Mouse (Mus musculus): ENCODE measurements at regions not wholly inside any gene's neighbourhood (a gene's known extent, or its start where the extent isn't known, plus 50 kb on each side); places are given as distances from the start of the nearest gene placed in this dataset.

DNA sequence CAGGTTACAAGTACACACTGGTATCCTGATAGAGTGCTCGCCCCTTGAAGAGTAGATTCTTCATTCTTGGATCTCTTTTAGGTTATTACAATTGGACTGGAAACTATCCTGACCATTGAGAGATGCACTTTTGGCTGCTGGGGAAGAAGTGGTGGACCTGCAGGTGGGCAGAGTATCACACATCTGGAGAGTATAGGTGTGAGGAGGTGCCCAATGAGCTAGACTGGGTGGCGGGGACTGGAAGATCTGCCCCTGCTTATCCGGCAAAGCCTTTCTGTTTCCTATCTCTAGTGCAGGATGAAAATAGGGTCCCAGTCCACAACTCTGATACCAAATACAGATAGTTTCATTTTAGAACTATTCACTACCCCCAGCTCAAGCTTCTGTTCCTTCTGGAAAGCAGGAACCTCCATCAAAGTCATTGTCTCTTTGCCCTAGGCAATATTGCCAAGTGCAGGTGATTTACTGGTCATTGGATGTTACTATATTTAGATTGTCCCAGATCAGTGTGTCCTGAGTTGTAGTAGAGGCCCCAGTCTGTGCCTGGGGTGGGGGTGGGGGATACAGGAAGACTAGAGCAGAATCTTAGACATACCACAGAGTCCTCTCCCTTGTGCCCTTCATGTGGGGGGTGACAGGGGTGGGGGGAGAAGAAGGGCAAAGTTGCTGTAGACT lies 62.5 kb upstream of the Ube2e1 start:
- no peak for DNase-seq (ENCODE audit: low spot score in 2 of 2)

DNA sequence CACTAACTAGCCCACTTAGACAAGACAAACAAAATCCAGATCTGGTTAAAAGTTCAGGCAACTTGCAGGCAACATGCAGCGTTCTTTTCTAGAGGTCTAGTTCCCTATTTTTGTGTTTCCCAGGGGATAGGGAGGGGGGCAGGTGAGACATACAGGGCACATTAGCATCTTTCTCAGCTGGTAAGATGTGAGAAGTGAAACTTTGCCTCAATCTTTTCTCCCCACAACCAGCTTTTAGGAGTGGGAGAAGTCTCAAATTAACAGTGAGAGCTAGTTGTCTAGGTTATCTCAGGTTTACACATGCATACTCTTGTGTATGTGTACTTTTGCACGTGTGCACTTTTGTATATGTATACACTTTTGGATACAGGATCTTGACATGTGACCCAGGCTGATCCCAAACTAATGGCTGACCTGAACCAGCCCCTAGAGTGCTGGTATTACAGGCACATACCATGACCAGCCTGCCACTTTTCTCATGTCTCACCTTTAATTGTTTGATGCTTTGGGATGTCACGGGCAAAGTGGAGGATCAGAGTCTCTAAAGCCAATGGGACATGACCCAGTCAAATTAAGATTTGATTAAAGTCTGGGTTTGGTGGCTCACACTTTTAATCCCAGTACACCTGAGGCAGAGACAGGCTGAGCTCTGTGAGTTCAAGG lies 60.3 kb upstream of the Ube2e1 start:
- no peak for DNase-seq (ENCODE audit: low spot score in 2 of 2)

DNA sequence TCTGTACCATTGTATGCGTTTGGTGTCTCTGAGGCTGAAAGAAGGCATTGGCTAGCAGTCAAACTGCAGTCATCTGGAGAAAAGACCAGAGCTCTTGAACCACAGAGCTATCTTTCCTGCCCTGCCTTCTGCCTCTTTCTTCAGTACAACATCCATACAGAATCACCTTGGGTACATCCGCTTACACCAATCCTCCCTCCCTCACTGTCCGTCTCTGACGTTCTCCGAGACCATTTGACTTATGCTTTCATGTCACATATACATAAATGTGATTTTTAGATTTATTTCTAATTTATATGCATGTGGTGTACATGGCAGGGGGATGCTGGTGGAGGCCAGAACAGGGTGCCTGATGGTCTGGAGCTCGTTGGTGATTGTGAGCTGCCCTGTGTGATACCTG lies 57.7 kb upstream of the Ube2e1 start:
- no peak for DNase-seq (ENCODE audit: low spot score in 2 of 2)

DNA sequence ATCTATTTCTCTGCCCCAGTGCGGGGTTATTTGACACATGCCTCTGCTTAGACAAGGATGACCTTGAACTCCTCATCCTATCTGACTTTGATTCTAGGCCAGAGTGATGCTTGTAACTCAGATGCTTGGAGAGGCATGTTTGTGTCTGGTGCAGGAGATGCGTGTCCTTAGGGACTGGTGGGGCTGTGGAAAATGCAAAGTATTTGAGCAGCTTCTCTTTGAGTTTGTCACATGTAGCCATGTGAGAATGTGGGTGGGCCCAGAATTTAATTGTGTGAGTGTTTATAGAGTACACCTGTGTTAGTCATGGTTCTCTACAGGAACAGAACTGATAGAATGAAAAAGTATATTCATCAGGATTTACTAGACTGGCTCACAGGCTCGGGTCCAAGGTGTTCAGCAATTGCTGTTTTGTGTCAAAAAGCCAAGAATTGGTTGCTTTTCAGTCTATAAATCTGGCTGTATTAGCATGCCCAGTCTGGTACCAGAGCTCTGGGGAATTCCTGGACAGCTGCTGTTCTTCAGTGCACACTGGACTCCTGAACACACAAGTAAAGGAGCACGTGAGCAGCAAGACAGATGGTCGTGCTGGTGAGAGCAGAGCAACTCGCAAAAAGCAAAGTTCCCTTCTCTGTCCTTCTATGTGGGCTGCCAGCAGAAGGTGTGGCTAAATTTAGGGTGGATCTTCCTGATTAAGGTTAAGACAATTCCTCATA lies 54.5 kb upstream of the Ube2e1 start:
- DNase-seq (ENCODE audit: low spot score in 2 of 2), result no peak
